ENCODE assay signal across 17 mouse cellular contexts in genomic region chr14:36583338-36584064, GRCm38 (mm10).
DNase-seq lines count a peak whose midpoint lies in the region; ATAC-seq and TF ChIP-seq lines count a peak whose summit lies in the region.
"Had no signal": no experiment of that assay in that cellular context is flagged by ENCODE, and none has a peak within 500 bp of the region (broad histone marks: within the 10 kb centered on the region; RNA-seq: fewer than 3 reads in every experiment).

No protein-coding gene starts in this region.

- H3K4me3 ChIP-seq in forebrain, embryonic 14.5 days (ENCODE audit: low read depth, low read length) = no peak overlapping the region
- no peak overlapping the region for H3K4me3 ChIP-seq in forebrain, embryonic 11.5 days (ENCODE audit: low read depth, low read length)
- no peak overlapping the region for H3K4me3 ChIP-seq in midbrain, embryonic 15.5 days
- no peak overlapping the region for H3K4me3 ChIP-seq in midbrain, embryonic 10.5 days
- no peak overlapping the region for H3K4me3 ChIP-seq in hindbrain, embryonic 16.5 days (ENCODE audit: low read length)
- H3K4me3 ChIP-seq in gastrocnemius, adult 2 months = no peak overlapping the region
- H3K4me3 ChIP-seq: embryonic facial prominence, embryonic 15.5 days; limb, embryonic 13.5 days; neural tube, embryonic 12.5 days had no signal

- no peak overlapping the region for H3K27ac ChIP-seq in forebrain, embryonic 14.5 days (ENCODE audit: low read depth, low read length)
- H3K27ac ChIP-seq in forebrain, embryonic 11.5 days (ENCODE audit: low read depth, low read length) = no peak overlapping the region
- H3K27ac ChIP-seq in midbrain, embryonic 15.5 days = no peak overlapping the region
- no peak overlapping the region for H3K27ac ChIP-seq in midbrain, embryonic 10.5 days (replicated peaks)
- H3K27ac ChIP-seq in hindbrain, embryonic 16.5 days (ENCODE audit: low read depth, low read length) = no peak overlapping the region
- no peak overlapping the region for H3K27ac ChIP-seq in gastrocnemius, adult 2 months
- H3K27ac ChIP-seq: embryonic facial prominence, embryonic 15.5 days; limb, embryonic 13.5 days; macrophage; neural tube, embryonic 12.5 days had no signal

- WGBS in forebrain, embryonic 14.5 days = 81% methylated on average over 3 of the region's 3 CpGs
- WGBS in forebrain, embryonic 11.5 days = 83% methylated on average over 3 of the region's 3 CpGs
- WGBS in midbrain, embryonic 15.5 days = 59% methylated on average over 3 of the region's 3 CpGs
- 87% methylated on average over 3 of the region's 3 CpGs for WGBS in midbrain, embryonic 10.5 days
- 61% methylated on average over 3 of the region's 3 CpGs for WGBS in hindbrain, embryonic 16.5 days

- DNase-seq in forebrain, embryonic 14.5 days (ENCODE audit: low spot score) = peak; percentile 49
- DNase-seq in forebrain, embryonic 11.5 days (ENCODE audit: low spot score) = no peak
- DNase-seq in midbrain, embryonic 10.5 days (ENCODE audit: low spot score) = no peak
- peak; percentile 38 for DNase-seq in telencephalon, adult 2 months (ENCODE audit: low read depth, low spot score)
- no peak for DNase-seq in retina, postnatal 1 day
- no peak for DNase-seq in gastrocnemius, adult 2 months
- DNase-seq: adrenal gland, postnatal 10 days; gastrocnemius, postnatal 10 days; right cerebral cortex, postnatal 4 days had no signal

- no peak overlapping the region for H3K4me2 ChIP-seq in forebrain, embryonic 14.5 days (ENCODE audit: low read length)
- H3K4me2 ChIP-seq in forebrain, embryonic 11.5 days (ENCODE audit: low read depth, low read length, severe bottlenecking) = no peak overlapping the region
- no peak overlapping the region for H3K4me2 ChIP-seq in midbrain, embryonic 15.5 days
- H3K4me2 ChIP-seq in hindbrain, embryonic 16.5 days (ENCODE audit: low read length) = no peak overlapping the region
- H3K4me2 ChIP-seq: embryonic facial prominence, embryonic 15.5 days; limb, embryonic 13.5 days; neural tube, embryonic 12.5 days had no signal

- H3K9me3 ChIP-seq in forebrain, embryonic 14.5 days (replicated peaks; ENCODE audit: control insufficient read depth, low read length) = no peaks in the 10 kb centered on the region
- no peaks in the 10 kb centered on the region for H3K9me3 ChIP-seq in forebrain, embryonic 11.5 days (ENCODE audit: control insufficient read depth, low read length)
- no peaks in the 10 kb centered on the region for H3K9me3 ChIP-seq in midbrain, embryonic 15.5 days
- no peaks in the 10 kb centered on the region for H3K9me3 ChIP-seq in midbrain, embryonic 10.5 days (replicated peaks)
- H3K9me3 ChIP-seq in hindbrain, embryonic 16.5 days (ENCODE audit: control insufficient read depth, low read length) = no peaks in the 10 kb centered on the region
- H3K9me3 ChIP-seq: embryonic facial prominence, embryonic 15.5 days; limb, embryonic 13.5 days; neural tube, embryonic 12.5 days had no signal

- no peaks in the 10 kb centered on the region for H3K27me3 ChIP-seq in forebrain, embryonic 14.5 days (replicated peaks; ENCODE audit: control insufficient read depth, insufficient read depth, low read length)
- H3K27me3 ChIP-seq in forebrain, embryonic 11.5 days (ENCODE audit: control insufficient read depth, insufficient read depth, low read length) = no peaks in the 10 kb centered on the region
- no peaks in the 10 kb centered on the region for H3K27me3 ChIP-seq in midbrain, embryonic 15.5 days (replicated peaks)
- no peaks in the 10 kb centered on the region for H3K27me3 ChIP-seq in midbrain, embryonic 10.5 days (ENCODE audit: low read depth, poor library complexity, severe bottlenecking)
- H3K27me3 ChIP-seq in hindbrain, embryonic 16.5 days (replicated peaks; ENCODE audit: control insufficient read depth, insufficient read depth, low read length) = no peaks in the 10 kb centered on the region
- H3K27me3 ChIP-seq: embryonic facial prominence, embryonic 15.5 days; limb, embryonic 13.5 days; neural tube, embryonic 12.5 days; Patski had no signal

- H3K36me3 ChIP-seq in forebrain, embryonic 14.5 days (ENCODE audit: control insufficient read depth, insufficient read depth, low read length) = no peaks in the 10 kb centered on the region
- H3K36me3 ChIP-seq in forebrain, embryonic 11.5 days (ENCODE audit: control insufficient read depth, insufficient read depth, low read length) = no peaks in the 10 kb centered on the region
- no peaks in the 10 kb centered on the region for H3K36me3 ChIP-seq in midbrain, embryonic 15.5 days (replicated peaks)
- no peaks in the 10 kb centered on the region for H3K36me3 ChIP-seq in midbrain, embryonic 10.5 days
- no peaks in the 10 kb centered on the region for H3K36me3 ChIP-seq in hindbrain, embryonic 16.5 days (ENCODE audit: control insufficient read depth, insufficient read depth, low read length)
- H3K36me3 ChIP-seq: embryonic facial prominence, embryonic 15.5 days; limb, embryonic 13.5 days; neural tube, embryonic 12.5 days had no signal

- no peak for TF ChIP-seq CTCF in gastrocnemius, adult 2 months (IDR thresholded peaks at IDR 0.05)

- H3K9ac ChIP-seq in forebrain, embryonic 14.5 days (ENCODE audit: low read length) = no peak overlapping the region
- H3K9ac ChIP-seq in forebrain, embryonic 11.5 days (ENCODE audit: low read length) = no peak overlapping the region
- H3K9ac ChIP-seq in midbrain, embryonic 15.5 days = no peak overlapping the region
- H3K9ac ChIP-seq in hindbrain, embryonic 16.5 days (ENCODE audit: low read depth, low read length) = no peak overlapping the region
- H3K9ac ChIP-seq: embryonic facial prominence, embryonic 15.5 days; limb, embryonic 13.5 days; neural tube, embryonic 12.5 days had no signal

- no peak for ATAC-seq in forebrain, embryonic 14.5 days
- ATAC-seq in forebrain, embryonic 11.5 days (replicated peaks; ENCODE audit: low FRiP score) = no peak
- ATAC-seq in midbrain, embryonic 15.5 days (replicated peaks) = peak; percentile 87; the same call in 1 of the 2 replicates
- peak; percentile 76; the same call in 1 of the 2 replicates for ATAC-seq in hindbrain, embryonic 16.5 days
- ATAC-seq: intestine, embryonic 16.5 days; Patski had no signal

- intact Hi-C loops in gastrocnemius, adult 2 months (cut with DNase I) = no loop called here

- H3K4me1 ChIP-seq in forebrain, embryonic 14.5 days (ENCODE audit: control insufficient read depth, insufficient read depth, low read length) = no peaks in the 10 kb centered on the region
- H3K4me1 ChIP-seq in forebrain, embryonic 11.5 days (replicated peaks; ENCODE audit: control insufficient read depth, insufficient read depth, low read length) = no peaks in the 10 kb centered on the region
- peaks cover 3% of the 10 kb centered on the region; the same call in 1 of the 2 replicates for H3K4me1 ChIP-seq in midbrain, embryonic 15.5 days
- H3K4me1 ChIP-seq in midbrain, embryonic 10.5 days = 0 out of 2 replicates have a peak, but pooled peaks cover 3% of the 10 kb centered on the region
- peaks cover 3% of the 10 kb centered on the region; the same call in 1 of the 2 replicates for H3K4me1 ChIP-seq in hindbrain, embryonic 16.5 days (ENCODE audit: control insufficient read depth, insufficient read depth, low read depth, low read length)
- H3K4me1 ChIP-seq: embryonic facial prominence, embryonic 15.5 days; limb, embryonic 13.5 days; neural tube, embryonic 12.5 days had no signal

Comparison
In these comparisons a context has a peak if more than half of its experiments do, and no peak if none do; other contexts are left out.
1. DNase-seq: peak in forebrain, embryonic 14.5 days (single experiment) and telencephalon, adult 2 months (single experiment); none in forebrain, embryonic 11.5 days (single experiment), midbrain, embryonic 10.5 days (single experiment), retina, postnatal 1 day (single experiment) and gastrocnemius, adult 2 months (single experiment).
2. ATAC-seq: peak in midbrain, embryonic 15.5 days (single experiment) and hindbrain, embryonic 16.5 days (single experiment); none in forebrain, embryonic 14.5 days (single experiment) and forebrain, embryonic 11.5 days (single experiment).